Mouse (Mus musculus): ENCODE measurements around the gene Abraxas1. TPM values are rescaled to one million over a fixed set of nuclear protein-coding genes. Genes with fewer than 3 reads are reported as not detected.
A peak's percentile ranks its signal among the peaks of the same experiment; 100 is the strongest.

The Abraxas1 gene
- total and polyA plus RNA-seq, 2 experiments from 2014 or later = 7.3 to 8.7 TPM

DNA sequence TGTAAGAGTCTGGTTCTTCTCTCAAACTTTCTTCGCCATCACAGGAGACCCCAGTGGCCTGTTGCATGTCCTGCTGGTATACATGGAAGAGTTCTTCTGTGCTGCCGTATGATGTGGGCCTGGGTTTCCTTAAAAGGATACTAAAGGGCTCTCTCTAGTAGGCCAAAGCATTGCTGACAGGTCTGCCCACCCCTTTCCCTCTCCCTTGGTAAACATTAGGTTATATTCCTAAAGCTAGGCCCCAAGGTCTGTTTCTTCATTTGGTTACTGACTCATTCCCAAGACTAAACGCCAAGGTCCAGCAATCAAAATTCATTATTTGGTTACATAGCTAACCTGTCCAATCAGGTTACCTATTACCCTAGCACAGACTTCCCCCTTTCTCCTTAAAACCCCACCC lies 11.9 kb upstream of the Abraxas1 start:
- Histone ChIP-seq H3K27me3 (ENCODE audit: insufficient read depth, low read length) (no peaks in the 10 kb centered on the region), H3K9ac (replicated peaks; ENCODE audit: low read length, poor library complexity, severe bottlenecking) (no peak overlapping the region), H3K9me3 (ENCODE audit: low read length) (no peaks in the 10 kb centered on the region), H3K4me2 (ENCODE audit: low read depth, low read length, poor library complexity, severe bottlenecking) (no peak overlapping the region), H3K4me3 (ENCODE audit: low read depth, low read length) (no peak overlapping the region), H3K4me1 (ENCODE audit: insufficient read depth, low read length) (no peaks in the 10 kb centered on the region), H3K27ac (ENCODE audit: low read depth, low read length) (no peak overlapping the region), H3K36me3 (ENCODE audit: insufficient read depth, low read length) (no peaks in the 10 kb centered on the region)
- 94% methylated on average over 3 of the region's 3 CpGs for WGBS
- ATAC-seq (ENCODE audit: low FRiP score) (no peak), DNase-seq (ENCODE audit: low spot score) (no peak)
- TF ChIP-seq CTCF (IDR thresholded peaks at IDR 0.05) = no peak

DNA sequence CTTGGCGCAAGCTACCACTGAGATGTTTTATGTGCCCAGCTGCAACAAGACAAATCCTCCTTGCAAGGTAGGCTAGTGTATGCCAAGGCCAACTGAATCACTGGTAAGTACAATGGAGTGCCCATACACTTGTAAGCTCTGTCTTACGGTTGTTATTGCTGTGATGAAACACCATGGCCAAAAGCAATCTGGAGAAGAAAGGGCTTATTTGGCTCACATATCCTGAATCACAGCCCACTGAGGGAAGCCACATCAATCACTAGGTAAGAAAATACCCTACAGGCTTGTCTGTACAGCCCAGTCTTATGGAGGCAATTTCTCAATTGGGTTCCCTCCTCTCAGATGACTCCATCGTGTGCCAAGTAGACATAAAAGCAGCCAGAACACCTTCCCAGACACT lies 7.9 kb upstream of the Abraxas1 start:
- no peaks in the 10 kb centered on the region for H3K9me3 ChIP-seq (ENCODE audit: low read length)
- no peak overlapping the region for H3K9ac ChIP-seq (replicated peaks; ENCODE audit: low read length, poor library complexity, severe bottlenecking)
- no peak overlapping the region for H3K4me2 ChIP-seq (ENCODE audit: low read depth, low read length, poor library complexity, severe bottlenecking)
- DNase-seq (ENCODE audit: low spot score) (no peak), ATAC-seq (ENCODE audit: low FRiP score) (no peak)
- H3K27me3 ChIP-seq (ENCODE audit: insufficient read depth, low read length) = no peaks in the 10 kb centered on the region
- no peaks in the 10 kb centered on the region for H3K36me3 ChIP-seq (ENCODE audit: insufficient read depth, low read length)
- 90% methylated on average over 3 of the region's 3 CpGs for WGBS
- TF ChIP-seq CTCF (IDR thresholded peaks at IDR 0.05) = no peak
- H3K4me3 ChIP-seq (ENCODE audit: low read depth, low read length) = no peak overlapping the region
- H3K4me1 ChIP-seq (ENCODE audit: insufficient read depth, low read length) = no peaks in the 10 kb centered on the region
- H3K27ac ChIP-seq (ENCODE audit: low read depth, low read length) = no peak overlapping the region

DNA sequence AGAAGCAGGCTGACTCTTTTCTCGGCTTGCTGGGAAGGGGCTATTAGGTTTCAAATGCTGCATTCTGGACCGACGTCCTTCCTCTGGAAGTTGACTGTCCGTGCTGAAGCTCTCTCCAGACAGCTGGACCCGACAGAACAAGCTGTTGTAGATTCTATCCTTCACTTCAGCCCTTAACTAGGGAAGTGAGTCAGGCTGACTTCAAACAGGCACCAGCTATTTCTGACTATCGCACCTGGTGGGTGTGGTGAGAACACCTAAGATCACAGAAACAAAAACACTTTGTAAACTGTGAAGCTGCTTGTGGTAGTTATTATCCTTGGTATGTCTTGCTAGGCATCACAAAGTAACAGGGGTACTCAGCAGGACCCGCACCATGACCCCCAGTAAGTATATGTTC lies 5.8 kb upstream of the Abraxas1 start:
- WGBS = 80% methylated on average over 7 of the region's 7 CpGs
- Histone ChIP-seq H3K9me3 (ENCODE audit: low read length) (no peaks in the 10 kb centered on the region), H3K27ac (ENCODE audit: low read depth, low read length) (no peak overlapping the region), H3K4me3 (ENCODE audit: low read depth, low read length) (no peak overlapping the region), H3K9ac (replicated peaks; ENCODE audit: low read length, poor library complexity, severe bottlenecking) (no peak overlapping the region), H3K4me1 (ENCODE audit: insufficient read depth, low read length) (no peaks in the 10 kb centered on the region), H3K36me3 (ENCODE audit: insufficient read depth, low read length) (no peaks in the 10 kb centered on the region), H3K4me2 (ENCODE audit: low read depth, low read length, poor library complexity, severe bottlenecking) (no peak overlapping the region), H3K27me3 (ENCODE audit: insufficient read depth, low read length) (no peaks in the 10 kb centered on the region)
- DNase-seq (ENCODE audit: low spot score) = no peak
- no peak for ATAC-seq (ENCODE audit: low FRiP score)
- no peak for TF ChIP-seq CTCF (IDR thresholded peaks at IDR 0.05)

DNA sequence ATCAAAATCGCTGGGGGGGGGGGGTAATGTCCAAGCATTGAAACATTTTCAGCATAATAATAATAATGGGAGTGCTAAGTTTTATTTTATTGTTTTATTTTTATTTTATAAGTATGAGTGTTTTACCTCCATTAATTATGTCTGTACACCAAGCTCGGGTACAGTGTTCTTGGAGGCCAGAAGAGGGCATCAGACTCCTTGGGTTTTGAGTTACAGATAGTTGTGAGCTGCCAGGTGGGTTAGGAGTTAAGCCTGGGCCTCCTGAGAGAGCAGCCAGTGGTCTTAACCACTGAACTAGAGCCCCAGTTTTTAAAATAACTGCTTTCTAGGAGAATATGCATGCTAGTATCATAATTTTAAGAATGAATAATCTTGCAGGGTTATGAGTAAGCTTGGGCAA lies 5.2 kb upstream of the Abraxas1 start:
- no peaks in the 10 kb centered on the region for H3K27me3 ChIP-seq (ENCODE audit: insufficient read depth, low read length)
- 21% methylated on average over 2 of the region's 2 CpGs for WGBS
- no peaks in the 10 kb centered on the region for H3K36me3 ChIP-seq (ENCODE audit: insufficient read depth, low read length)
- DNase-seq (ENCODE audit: low spot score) (peak; percentile 26), ATAC-seq (ENCODE audit: low FRiP score) (no peak)
- no peak overlapping the region for H3K9ac ChIP-seq (replicated peaks; ENCODE audit: low read length, poor library complexity, severe bottlenecking)
- TF ChIP-seq CTCF (IDR thresholded peaks at IDR 0.05) = peak; percentile 59
- H3K4me1 ChIP-seq (ENCODE audit: insufficient read depth, low read length) = no peaks in the 10 kb centered on the region
- no peak overlapping the region for H3K27ac ChIP-seq (ENCODE audit: low read depth, low read length)
- H3K9me3 ChIP-seq (ENCODE audit: low read length) = no peaks in the 10 kb centered on the region
- no peak overlapping the region for H3K4me3 ChIP-seq (ENCODE audit: low read depth, low read length)
- H3K4me2 ChIP-seq (ENCODE audit: low read depth, low read length, poor library complexity, severe bottlenecking) = no peak overlapping the region

DNA sequence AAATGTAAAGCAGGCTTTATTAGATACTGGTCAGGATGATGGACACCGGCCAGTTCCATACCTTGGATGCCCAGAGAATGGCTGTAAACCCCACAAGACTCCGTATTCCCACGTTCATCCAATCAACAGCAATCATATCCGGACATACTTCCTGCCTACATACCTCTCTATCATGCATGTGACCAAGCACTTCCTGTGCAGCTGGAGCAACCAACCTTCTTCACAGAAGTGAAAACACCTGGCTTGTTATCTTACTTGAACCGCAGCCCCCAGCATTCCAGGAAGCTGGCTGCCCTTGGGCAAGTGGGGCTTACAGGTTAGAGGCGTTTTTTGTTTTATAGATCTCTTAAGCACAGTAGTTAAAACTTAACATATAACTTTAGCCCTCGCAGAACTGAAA lies 2.1 kb upstream of the Abraxas1 start:
- TF ChIP-seq CTCF (IDR thresholded peaks at IDR 0.05) = no peak
- Histone ChIP-seq H3K4me3 (ENCODE audit: low read depth, low read length) (no peak overlapping the region), H3K9ac (replicated peaks; ENCODE audit: low read length, poor library complexity, severe bottlenecking) (no peak overlapping the region), H3K9me3 (ENCODE audit: low read length) (no peaks in the 10 kb centered on the region), H3K27ac (ENCODE audit: low read depth, low read length) (no peak overlapping the region), H3K27me3 (ENCODE audit: insufficient read depth, low read length) (no peaks in the 10 kb centered on the region), H3K4me2 (ENCODE audit: low read depth, low read length, poor library complexity, severe bottlenecking) (no peak overlapping the region), H3K4me1 (ENCODE audit: insufficient read depth, low read length) (no peaks in the 10 kb centered on the region), H3K36me3 (ENCODE audit: insufficient read depth, low read length) (no peaks in the 10 kb centered on the region)
- DNase-seq (ENCODE audit: low spot score) (no peak), ATAC-seq (ENCODE audit: low FRiP score) (no peak)
- WGBS = 91% methylated on average over 7 of the region's 7 CpGs

DNA sequence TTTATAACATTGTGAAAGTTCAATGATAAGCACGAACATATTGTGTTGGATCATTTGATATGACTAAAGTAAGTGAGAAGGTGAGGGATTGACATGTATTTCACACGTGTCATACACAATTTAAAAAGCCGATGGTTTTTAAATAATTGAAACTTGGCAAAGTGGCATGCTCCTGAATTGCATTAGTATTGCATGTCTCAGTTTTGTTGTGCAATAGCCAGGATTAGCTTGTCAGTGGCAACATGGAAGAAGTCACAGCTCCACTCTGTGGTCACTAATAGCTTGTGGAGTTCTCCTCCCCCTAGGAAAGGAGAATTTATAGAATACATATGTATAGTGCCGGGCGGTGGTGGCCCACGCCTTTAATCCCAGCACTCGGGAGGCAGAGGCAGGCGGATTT lies 610 bp upstream of the Abraxas1 start:
- TF ChIP-seq CTCF (IDR thresholded peaks at IDR 0.05) = 0 out of 2 replicates have a peak, but pooled peaks have one; percentile 15
- 78% methylated on average over 8 of the region's 8 CpGs for WGBS
- Histone ChIP-seq H3K9me3 (ENCODE audit: low read length) (no peaks in the 10 kb centered on the region), H3K36me3 (ENCODE audit: insufficient read depth, low read length) (no peaks in the 10 kb centered on the region), H3K27me3 (ENCODE audit: insufficient read depth, low read length) (no peaks in the 10 kb centered on the region), H3K4me1 (ENCODE audit: insufficient read depth, low read length) (no peaks in the 10 kb centered on the region), H3K4me3 (ENCODE audit: low read depth, low read length) (peak overlapping the region; percentile 85), H3K27ac (ENCODE audit: low read depth, low read length) (no peak overlapping the region), H3K9ac (replicated peaks; ENCODE audit: low read length, poor library complexity, severe bottlenecking) (no peak overlapping the region), H3K4me2 (ENCODE audit: low read depth, low read length, poor library complexity, severe bottlenecking) (peak overlapping the region; percentile 93)
- ATAC-seq (ENCODE audit: low FRiP score) = 0 out of 2 replicates have a peak, but pooled peaks have one; percentile 17
- peak; percentile 6 for DNase-seq (ENCODE audit: low spot score)
